Mouse (Mus musculus) heart, adult 2 months (tissue): ENCODE results near the gene Elp1. TPM values are rescaled to one million over a fixed set of nuclear protein-coding genes. Genes with fewer than 3 reads are reported as not detected.

ENCODE experiments used
- DNase-seq, 2 experiments: peaks; one replicate each; pipeline ENCODE4 v3.0.0; 2021
- H3K27ac ChIP-seq: fragments of 200-600 bp; 2 replicates; pipeline ENCODE4 v1.8.1; 2022
- H3K27me3 ChIP-seq: fragments of 200-500 bp; 2 replicates; pipeline ENCODE4 v1.6.1; 2012; ENCODE audit warnings: mild to moderate bottlenecking, low read length, inconsistent platforms, mixed read lengths; ENCODE audit not compliant: control insufficient read depth, insufficient read depth
- H3K36me3 ChIP-seq: fragments of 200-500 bp; 2 replicates; pipeline ENCODE4 v1.6.1; 2012; ENCODE audit warnings: low read length, inconsistent platforms; ENCODE audit not compliant: control insufficient read depth, insufficient read depth
- H3K4me1 ChIP-seq: fragments of 200-500 bp; 2 replicates; pipeline ENCODE4 v1.6.1; 2011; ENCODE audit warnings: low read length; ENCODE audit not compliant: control insufficient read depth, insufficient read depth
- H3K4me3 ChIP-seq: fragments of 200-600 bp; 2 replicates; pipeline ENCODE4 v1.8.1; 2022
- H3K79me2 ChIP-seq: fragments of 200-500 bp; replicated peaks from 2 replicates; pipeline ENCODE4 v1.6.1; 2012; ENCODE audit warnings: mild to moderate bottlenecking, inconsistent platforms, low read length, moderate library complexity, mixed read lengths; ENCODE audit not compliant: control insufficient read depth, insufficient read depth
- H3K9ac ChIP-seq: fragments of 200-500 bp; 2 replicates; pipeline ENCODE4 v1.6.1; 2012; ENCODE audit warnings: low read depth, mild to moderate bottlenecking, control low read depth, inconsistent platforms, low read length, mixed read lengths
- CTCF ChIP-seq: fragments of 200-600 bp; IDR thresholded peaks from 2 replicates; pipeline ENCODE4 v1.8.1; 2022; ENCODE audit warnings: antibody characterized with exemption, mild to moderate bottlenecking, moderate library complexity
- EP300 ChIP-seq: fragments of 200-500 bp; IDR thresholded peaks from 2 replicates; pipeline ENCODE4 v1.6.1; 2011; ENCODE audit warnings: low read depth, low read length, control low read depth; ENCODE audit not compliant: insufficient read depth
- POLR2A ChIP-seq: fragments of 200-500 bp; IDR thresholded peaks from 2 replicates; pipeline ENCODE4 v1.6.1; 2011; ENCODE audit warnings: mild to moderate bottlenecking, low read depth, low read length, control low read depth; ENCODE audit not compliant: insufficient read depth
- WGBS: fragments of 180-500 bp; shearing (Covaris S2); methylation state at CpG from one replicate; pipeline ENCODE4 v1.1.7; 2018; 5-methylcytosine and 5-hydroxymethylcytosine counted together
- intact Hi-C: fragments of 180-260 bp; cut with DNase I; formaldehyde crosslinking; loops from one replicate; pipeline ENCODE4 v1.15.1; 2025
- polyA plus RNA-seq: library from polyadenylated mRNA; depleted of rRNA; stranded (reverse); fragments of >200 nt; gene quantifications from 2 replicates; pipeline ENCODE4 v1.2.3, GENCODE M21; 2012
- total RNA-seq, 2 experiments: library from RNA; stranded (reverse); gene quantifications; 2 replicates each; pipeline ENCODE4 v1.2.3; 2021

Elp1 gene
- total and polyA plus RNA-seq, 3 experiments = 13.7 to 19.8 (median 17.0) TPM

DNA sequence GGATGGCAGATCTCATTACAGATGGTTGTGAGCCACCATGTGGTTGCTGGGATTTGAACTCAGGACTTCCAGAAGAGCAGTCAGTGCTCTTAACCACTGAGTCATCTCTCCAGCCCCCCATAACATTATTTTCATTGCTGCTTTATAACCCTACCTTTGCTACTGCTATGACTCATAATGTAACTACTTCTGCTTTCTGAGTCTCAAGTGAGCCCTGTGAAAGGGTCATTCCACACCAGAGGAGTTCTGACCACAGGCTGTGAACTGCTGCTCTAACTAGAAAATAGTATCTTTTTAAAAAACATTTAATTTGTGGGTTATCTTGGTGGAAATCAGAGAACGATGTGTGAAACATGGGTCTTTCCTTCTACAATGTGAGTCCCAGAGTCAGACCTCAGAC, 44.4 kb downstream of the Elp1 start:
- no peaks in the 10 kb centered on the region for H3K4me1 ChIP-seq
- no peaks in the 10 kb centered on the region for H3K27me3 ChIP-seq
- H3K27ac ChIP-seq = no peak overlapping the region
- TF ChIP-seq CTCF (no peak), POLR2A (no peak), EP300 (no peak)
- H3K79me2 ChIP-seq = no peaks in the 10 kb centered on the region
- no peak for DNase-seq
- H3K36me3 ChIP-seq = no peaks in the 10 kb centered on the region; the same call in 1 of the 2 replicates
- 87% methylated on average over 1 of the region's 1 CpGs for whole genome bisulfite sequencing
- H3K4me3 ChIP-seq = no peak overlapping the region
- intact Hi-C loops = no loop called here
- H3K9ac ChIP-seq = no peak overlapping the region

- TF ChIP-seq EP300 (no peak), CTCF (no peak), POLR2A (no peak)
- H3K27ac ChIP-seq = no peak overlapping the region
- H3K4me1 ChIP-seq = no peaks in the 10 kb centered on the region
- H3K4me3 ChIP-seq = no peak overlapping the region
- whole genome bisulfite sequencing = 81% methylated on average over 10 of the region's 10 CpGs
- no peaks in the 10 kb centered on the region for H3K79me2 ChIP-seq
- H3K27me3 ChIP-seq = no peaks in the 10 kb centered on the region
- intact Hi-C loops = no loop called here
- H3K36me3 ChIP-seq = no peaks in the 10 kb centered on the region; the same call in 1 of the 2 replicates
- peak in 1 of 2 experiments; percentile 40 for DNase-seq
- H3K9ac ChIP-seq = no peak overlapping the region
Measured at GRCm38 (mm10) chr4:56756966-56757600, 45.0 kb downstream of the Elp1 start.

- WGBS = 89% methylated on average over 5 of the region's 5 CpGs
- Histone ChIP-seq H3K27me3 (no peaks in the 10 kb centered on the region), H3K79me2 (no peaks in the 10 kb centered on the region), H3K27ac (no peak overlapping the region), H3K9ac (no peak overlapping the region), H3K36me3 (peaks cover 3% of the 10 kb centered on the region), H3K4me1 (no peaks in the 10 kb centered on the region), H3K4me3 (no peak overlapping the region)
- no peak for DNase-seq
- TF ChIP-seq POLR2A (no peak), EP300 (no peak), CTCF (no peak)
- intact Hi-C loops = no loop called here
Measured at GRCm38 (mm10) chr4:56756021-56756420, 46.1 kb downstream of the Elp1 start.

DNA sequence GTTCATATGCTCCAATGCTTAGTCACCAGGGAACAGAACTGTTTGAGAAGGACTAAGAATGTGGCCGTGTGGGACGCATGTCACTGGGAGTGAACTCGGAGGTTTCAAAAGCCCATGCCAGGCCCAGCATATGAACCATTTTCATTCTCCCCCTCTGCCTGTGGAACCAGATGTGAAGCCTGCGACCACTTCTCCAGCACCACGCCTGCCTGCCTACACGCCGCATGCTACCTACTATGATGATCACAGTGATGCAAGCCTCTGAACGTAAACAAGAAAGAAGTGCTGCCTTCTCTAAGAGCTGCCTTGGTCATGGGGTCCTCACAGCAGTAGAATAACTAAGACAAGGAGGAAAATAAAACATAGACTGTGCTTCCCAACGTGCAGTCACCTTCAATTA, 54.7 kb downstream of the Elp1 start:
- Histone ChIP-seq H3K79me2 (no peaks in the 10 kb centered on the region), H3K9ac (no peak overlapping the region), H3K4me1 (no peaks in the 10 kb centered on the region), H3K27ac (no peak overlapping the region), H3K36me3 (peaks cover 4% of the 10 kb centered on the region), H3K4me3 (no peak overlapping the region), H3K27me3 (no peaks in the 10 kb centered on the region)
- intact Hi-C loops = no loop called here
- 95% methylated on average over 9 of the region's 9 CpGs for WGBS
- DNase-seq = no peak
- no peak for TF ChIP-seq CTCF
- TF ChIP-seq POLR2A = no peak
- TF ChIP-seq EP300 = no peak

- Histone ChIP-seq H3K27ac (no peak overlapping the region), H3K27me3 (no peaks in the 10 kb centered on the region), H3K4me3 (no peak overlapping the region), H3K9ac (no peak overlapping the region), H3K4me1 (no peaks in the 10 kb centered on the region), H3K79me2 (no peaks in the 10 kb centered on the region), H3K36me3 (peaks cover 4% of the 10 kb centered on the region)
- WGBS = 82% methylated on average over 2 of the region's 2 CpGs
- DNase-seq = no peak
- intact Hi-C loops = no loop called here
- TF ChIP-seq POLR2A (no peak), CTCF (no peak), EP300 (no peak)
Measured at GRCm38 (mm10) chr4:56746345-56746744, 55.8 kb downstream of the Elp1 start.

- Histone ChIP-seq H3K9ac (no peak within 1 kb of the TSS), H3K79me2 (no peaks in the 10 kb centered on the region), H3K36me3 (no peaks in the 10 kb centered on the region), H3K27ac (no peak within 1 kb of the TSS), H3K27me3 (no peaks in the 10 kb centered on the region), H3K4me1 (no peaks in the 10 kb centered on the region), H3K4me3 (no peak within 1 kb of the TSS)
- intact Hi-C loops = no loop called here
- 94% methylated on average over 21 of the region's 21 CpGs for WGBS
- TF ChIP-seq POLR2A = no peak
- no peak for DNase-seq
Measured at GRCm38 (mm10) chr4:56743363-56744195, 58.6 kb downstream of the Elp1 start, which contains the start of gene Actl7a. Gene Actl7a, plus strand, starts transcription at chr4:56743413.
